In genomic region chr5:122926341-122926740, GRCm38 (mm10) we compare ENCODE assay signal across 13 mouse cellular contexts.
DNase-seq lines count a peak whose midpoint lies in the region; ATAC-seq lines count a peak whose summit lies in the region.
"Had no signal": no experiment of that assay in that cellular context is flagged by ENCODE, and none has a peak within 500 bp of the region (broad histone marks: within the 10 kb centered on the region; RNA-seq: fewer than 3 reads in every experiment).

No protein-coding gene starts in this region.

- no peak overlapping the region for H3K9ac ChIP-seq in heart, embryonic 16.5 days (ENCODE audit: low read length)
- H3K9ac ChIP-seq in limb, embryonic 15.5 days, result no peak overlapping the region
- H3K9ac ChIP-seq: embryonic facial prominence, embryonic 13.5 days had no signal

- peak overlapping the region; percentile 56 for H3K27ac ChIP-seq in heart, embryonic 16.5 days (ENCODE audit: low read length)
- peak overlapping the region; percentile 38 for H3K27ac ChIP-seq in limb, embryonic 15.5 days
- H3K27ac ChIP-seq: midbrain, embryonic 10.5 days had no signal

- H3K4me3 ChIP-seq in heart, embryonic 16.5 days (ENCODE audit: low read length), result no peak overlapping the region
- H3K4me3 ChIP-seq in limb, embryonic 15.5 days, result no peak overlapping the region
- H3K4me3 ChIP-seq: embryonic facial prominence, embryonic 13.5 days; midbrain, embryonic 10.5 days had no signal

- H3K9me3 ChIP-seq in heart, embryonic 16.5 days (replicated peaks; ENCODE audit: control insufficient read depth, low read length), result no peaks in the 10 kb centered on the region
- no peaks in the 10 kb centered on the region for H3K9me3 ChIP-seq in limb, embryonic 15.5 days
- H3K9me3 ChIP-seq: embryonic facial prominence, embryonic 13.5 days; midbrain, embryonic 10.5 days had no signal

- no peak for DNase-seq in heart, postnatal 4 days
- DNase-seq in lung, postnatal 36 days, result peak; percentile 32
- DNase-seq in lung, adult 18-20 months, result no peak
- DNase-seq in left cerebral cortex, adult 9 months (ENCODE audit: low spot score in 2 of 2), result no peak
- DNase-seq in frontal cortex, postnatal 10 days (ENCODE audit: low spot score in 2 of 2), result no peak
- DNase-seq: cerebellum, adult 11 months; cerebellum, postnatal 36 days; kidney, postnatal 25 days; right cerebral cortex, adult 18-20 months had no signal

- no peak for ATAC-seq in heart, embryonic 16.5 days (replicated peaks; ENCODE audit: extremely low read depth, insufficient read depth, low FRiP score)
- ATAC-seq in limb, embryonic 15.5 days (ENCODE audit: insufficient number of reproducible peaks, low FRiP score, low TSS enrichment, low read depth), result no peak

- peaks cover 34% of the 10 kb centered on the region for H3K4me1 ChIP-seq in heart, embryonic 16.5 days (ENCODE audit: control insufficient read depth, insufficient read depth, low read length)
- H3K4me1 ChIP-seq in limb, embryonic 15.5 days, result peaks cover 16% of the 10 kb centered on the region
- H3K4me1 ChIP-seq: midbrain, embryonic 10.5 days had no signal

- H3K27me3 ChIP-seq in heart, embryonic 16.5 days (ENCODE audit: control insufficient read depth, insufficient read depth, low read length), result no peaks in the 10 kb centered on the region
- H3K27me3 ChIP-seq in limb, embryonic 15.5 days, result no peaks in the 10 kb centered on the region
- H3K27me3 ChIP-seq: embryonic facial prominence, embryonic 13.5 days had no signal

- no peak overlapping the region for H3K4me2 ChIP-seq in heart, embryonic 16.5 days (ENCODE audit: low read depth, low read length)
- H3K4me2 ChIP-seq in limb, embryonic 15.5 days, result no peak overlapping the region

- H3K36me3 ChIP-seq in heart, embryonic 16.5 days (ENCODE audit: control insufficient read depth, insufficient read depth), result no peaks in the 10 kb centered on the region
- no peaks in the 10 kb centered on the region for H3K36me3 ChIP-seq in limb, embryonic 15.5 days
- H3K36me3 ChIP-seq: embryonic facial prominence, embryonic 13.5 days had no signal

- WGBS in heart, embryonic 16.5 days, result 83% methylated on average over 3 of the region's 3 CpGs
- 43% methylated on average over 3 of the region's 3 CpGs for WGBS in limb, embryonic 15.5 days
